Mouse (Mus musculus): ENCODE results near the gene Gm40460. TPM values are rescaled to one million over a fixed set of nuclear protein-coding genes. Genes with fewer than 3 reads are reported as not detected.
A peak's percentile ranks its signal among the peaks of the same experiment; 100 is the strongest.
"Not testable (repeated sequence)": the region's sequence is repeated elsewhere in the genome, so short reads cannot be mapped to it uniquely, and the experiment has no call there.

Gene Gm40460
- polyA plus RNA-seq (2015; fragmentation: Nextera tagmentation; extraction: Ambion mirVana): not detected in 2 replicates

DNA sequence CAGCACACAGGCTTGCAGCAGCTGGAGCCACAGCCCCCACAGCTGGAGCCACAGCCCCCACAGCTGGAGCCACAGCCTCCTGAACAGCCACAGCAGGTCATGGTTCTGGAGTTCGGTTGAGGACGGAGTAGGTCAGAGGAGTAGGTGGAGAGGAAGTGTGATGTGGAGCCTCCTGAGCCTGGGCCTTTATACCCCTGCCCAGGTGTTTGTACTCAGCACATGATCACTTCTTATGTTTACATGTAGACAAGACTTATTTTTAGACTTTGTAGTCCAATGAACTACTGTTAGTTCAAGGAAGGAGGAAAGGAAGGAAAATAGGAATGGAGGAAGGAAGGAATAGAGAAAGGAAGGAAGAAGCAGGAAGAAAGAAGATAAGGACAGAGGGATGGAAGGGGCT is at the start of gene Gm40460:
Gene Gm40460, minus strand, starts transcription at position 101 of the 400 bp plus-strand sequence.
- no peak within 1 kb of the TSS for H3K4me3 ChIP-seq
- WGBS: 29% methylated on average over 2 of the region's 2 CpGs
- H3K9me3 ChIP-seq: no peaks in the 10 kb centered on the region
- H3K4me1 ChIP-seq: no peaks in the 10 kb centered on the region
- H3K36me3 ChIP-seq: no peaks in the 10 kb centered on the region
- H3K4me2 ChIP-seq: no peak within 1 kb of the TSS
- H3K27ac ChIP-seq: no peak within 1 kb of the TSS
- H3K27me3 ChIP-seq: no peaks in the 10 kb centered on the region
- no peak for ATAC-seq (ENCODE audit: insufficient number of reproducible peaks, low FRiP score, low TSS enrichment, low read depth)
- no peak within 1 kb of the TSS for H3K9ac ChIP-seq

DNA sequence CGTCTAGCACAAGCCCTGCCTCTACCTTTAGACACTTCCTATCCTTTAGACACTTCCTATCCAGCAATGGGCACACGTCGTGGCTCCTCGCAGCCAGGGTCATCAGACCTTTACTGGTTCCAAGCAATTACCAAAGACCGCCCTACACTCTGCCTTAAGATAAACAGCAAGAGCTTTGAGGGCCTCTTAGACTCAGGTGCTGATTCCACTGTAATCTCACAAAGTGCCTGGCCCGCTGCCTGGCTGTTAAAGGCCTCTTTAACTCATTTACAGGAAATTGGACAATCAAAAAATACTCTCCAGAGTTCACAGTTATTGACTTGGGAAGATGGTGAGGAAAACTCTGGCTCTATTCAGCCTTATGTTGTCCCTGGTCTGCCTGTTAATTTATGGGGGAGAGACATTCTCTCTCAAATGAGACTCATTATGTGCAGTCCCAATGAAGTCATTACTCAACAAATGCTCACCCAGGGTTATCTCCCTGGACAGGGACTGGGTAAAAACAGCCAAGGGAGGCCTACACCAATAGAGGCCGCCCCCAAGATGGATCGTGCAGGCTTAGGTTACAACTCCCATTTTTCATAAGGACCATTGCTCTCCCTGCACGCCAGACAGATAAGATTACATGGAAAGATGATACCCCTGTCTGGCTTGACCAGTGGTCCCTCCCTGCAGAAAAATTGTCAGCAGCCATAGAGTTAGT is 45.2 kb upstream of the Gm40460 start:
- H3K9ac ChIP-seq; H3K27me3 ChIP-seq; H3K4me3 ChIP-seq; H3K4me2 ChIP-seq; H3K27ac ChIP-seq; H3K36me3 ChIP-seq; H3K9me3 ChIP-seq; ATAC-seq (ENCODE audit: insufficient number of reproducible peaks, low FRiP score, low TSS enrichment, low read depth): not testable (repeated sequence)
- peaks cover 14% of the 10 kb centered on the region for H3K4me1 ChIP-seq
- 43% methylated on average over 9 of the region's 9 CpGs for WGBS

DNA sequence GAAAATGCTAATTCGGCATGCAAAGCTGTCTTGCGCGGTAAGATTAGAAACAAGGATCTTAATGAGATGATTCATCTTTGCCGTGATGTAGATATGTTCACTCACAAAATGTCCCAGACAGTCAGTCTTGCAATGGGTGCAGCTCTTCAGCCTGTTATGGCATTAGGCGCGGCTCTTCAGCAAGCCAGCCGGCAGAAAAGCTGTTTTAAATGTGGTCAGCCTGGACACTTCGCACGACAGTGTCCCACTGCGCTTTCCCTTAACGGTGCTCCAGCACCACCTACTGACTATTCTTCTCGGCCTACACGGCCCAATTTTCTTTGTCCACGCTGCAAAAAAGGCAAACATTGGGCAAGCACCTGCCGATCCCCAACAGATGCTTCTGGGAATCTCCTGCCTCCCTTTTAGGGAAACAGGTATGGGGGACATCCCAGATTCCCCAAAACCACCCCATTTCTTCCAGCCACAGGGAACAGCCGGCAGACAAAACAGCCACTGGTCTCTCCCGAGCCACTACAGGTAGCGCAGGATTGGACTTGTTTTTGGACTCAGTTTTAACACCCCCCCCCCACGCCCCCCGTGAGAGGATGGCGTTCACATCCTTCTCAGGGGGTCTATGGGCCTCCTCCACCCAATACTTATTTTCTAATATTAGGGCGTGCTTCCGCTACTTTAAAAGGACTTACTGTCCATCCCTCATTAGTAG is 44.4 kb upstream of the Gm40460 start:
- H3K4me2 ChIP-seq: peak overlapping the region; percentile 72
- H3K36me3 ChIP-seq: no peaks in the 10 kb centered on the region
- no peaks in the 10 kb centered on the region for H3K9me3 ChIP-seq
- 13% methylated on average over 23 of the region's 23 CpGs for WGBS
- 0 out of 2 replicates have a peak overlapping the region, but pooled peaks have one; percentile 58 for H3K9ac ChIP-seq
- H3K27me3 ChIP-seq: no peaks in the 10 kb centered on the region; the same call in 1 of the 2 replicates
- peak overlapping the region; percentile 54 for H3K4me3 ChIP-seq
- H3K27ac ChIP-seq: peak overlapping the region; percentile 94
- H3K4me1 ChIP-seq: peaks cover 14% of the 10 kb centered on the region
- ATAC-seq (ENCODE audit: insufficient number of reproducible peaks, low FRiP score, low TSS enrichment, low read depth): no peak

DNA sequence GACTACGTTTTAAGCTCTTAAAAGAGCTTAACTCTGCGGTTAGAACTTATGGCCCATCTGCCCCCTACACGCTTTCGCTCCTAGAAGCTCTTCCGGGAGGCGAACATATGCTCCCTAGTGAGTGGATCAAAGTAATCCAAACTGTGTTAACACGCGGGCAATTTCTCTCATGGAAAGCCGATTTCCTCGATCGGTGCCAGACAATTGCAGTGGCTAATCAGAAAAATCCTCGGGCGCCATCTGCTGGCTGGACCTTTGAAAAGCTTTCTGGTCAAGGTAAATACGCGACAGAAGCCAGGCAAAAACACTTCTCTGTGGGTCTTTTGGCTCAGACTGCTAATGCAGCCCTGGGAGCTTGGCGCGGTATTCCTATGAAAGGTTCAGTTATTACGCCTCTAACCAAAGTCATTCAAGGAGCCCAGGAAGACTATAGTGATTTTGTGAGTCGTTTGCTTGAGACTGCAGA is 43.8 kb upstream of the Gm40460 start:
- H3K36me3 ChIP-seq: no peaks in the 10 kb centered on the region
- 0% methylated on average over 19 of the region's 19 CpGs for WGBS
- ATAC-seq (ENCODE audit: insufficient number of reproducible peaks, low FRiP score, low TSS enrichment, low read depth): peak; percentile 81; the same call in 1 of the 2 replicates
- H3K4me1 ChIP-seq: peaks cover 14% of the 10 kb centered on the region
- H3K4me3 ChIP-seq: peak overlapping the region; percentile 54
- H3K9ac ChIP-seq: peak overlapping the region; percentile 58
- no peaks in the 10 kb centered on the region; the same call in 1 of the 2 replicates for H3K27me3 ChIP-seq
- no peaks in the 10 kb centered on the region for H3K9me3 ChIP-seq
- peak overlapping the region; percentile 94 for H3K27ac ChIP-seq
- peak overlapping the region; percentile 72 for H3K4me2 ChIP-seq

DNA sequence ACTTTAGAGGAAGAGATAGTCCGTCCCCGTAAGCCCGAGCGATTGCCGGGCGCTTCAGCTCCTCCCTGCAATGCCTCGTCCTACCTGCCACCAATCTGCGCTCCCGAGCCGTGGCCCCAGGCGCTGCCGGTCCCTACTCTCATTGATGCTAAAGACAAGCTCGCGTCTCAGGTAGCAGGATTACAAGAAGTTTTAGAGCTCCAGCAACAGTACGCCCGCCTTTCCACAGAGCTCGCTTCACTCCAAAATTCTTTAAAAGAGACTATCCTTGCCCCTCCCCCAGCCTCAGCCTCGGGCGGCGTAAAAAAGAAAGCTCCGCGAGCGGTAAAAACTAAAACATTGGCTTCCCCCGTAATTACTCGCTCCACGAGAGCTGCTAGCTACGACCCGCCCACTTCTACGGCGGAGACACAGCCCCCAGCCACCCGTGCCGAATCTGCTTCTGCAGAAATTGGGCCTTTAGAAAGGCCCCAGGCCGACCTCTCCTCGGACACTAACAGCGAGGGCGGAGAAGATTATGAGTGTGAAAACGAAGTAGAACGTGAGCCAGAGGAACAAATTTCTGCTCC is 43.2 kb upstream of the Gm40460 start:
- H3K27ac ChIP-seq: peak overlapping the region; percentile 94
- WGBS: under 1% methylated on average over 38 of the region's 38 CpGs
- H3K4me1 ChIP-seq: peaks cover 14% of the 10 kb centered on the region
- H3K36me3 ChIP-seq: no peaks in the 10 kb centered on the region
- H3K9ac ChIP-seq: peak overlapping the region; percentile 58
- no peaks in the 10 kb centered on the region; the same call in 1 of the 2 replicates for H3K27me3 ChIP-seq
- ATAC-seq (ENCODE audit: insufficient number of reproducible peaks, low FRiP score, low TSS enrichment, low read depth): 0 out of 2 replicates have a peak, but pooled peaks have one; percentile 67
- peak overlapping the region; percentile 72 for H3K4me2 ChIP-seq
- no peaks in the 10 kb centered on the region for H3K9me3 ChIP-seq
- H3K4me3 ChIP-seq: peak overlapping the region; percentile 54

DNA sequence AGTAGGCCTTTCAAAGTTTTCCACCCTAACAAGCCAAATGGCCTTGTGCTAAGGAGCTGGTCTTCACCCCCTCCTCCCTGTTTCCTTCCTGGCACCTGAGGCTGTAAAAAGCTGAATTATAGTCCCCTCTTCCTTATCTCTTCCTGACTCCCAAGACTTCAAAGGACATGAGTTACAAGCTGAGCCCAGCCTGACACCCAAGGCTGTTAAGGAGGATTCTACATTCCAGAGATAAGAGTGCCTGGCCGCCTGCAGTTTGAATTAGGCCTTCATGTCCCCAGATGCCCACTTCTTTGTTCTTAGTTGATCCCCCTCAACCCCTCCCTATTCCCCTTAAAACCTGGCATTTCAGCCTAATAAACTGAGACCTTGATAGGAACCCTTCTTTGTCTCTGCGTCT is 42.0 kb upstream of the Gm40460 start:
- peaks cover 14% of the 10 kb centered on the region for H3K4me1 ChIP-seq
- WGBS: 30% methylated on average over 2 of the region's 2 CpGs
- H3K27me3 ChIP-seq; H3K4me3 ChIP-seq; H3K9ac ChIP-seq; H3K4me2 ChIP-seq; ATAC-seq (ENCODE audit: insufficient number of reproducible peaks, low FRiP score, low TSS enrichment, low read depth); H3K9me3 ChIP-seq; H3K36me3 ChIP-seq; H3K27ac ChIP-seq: not testable (repeated sequence)

DNA sequence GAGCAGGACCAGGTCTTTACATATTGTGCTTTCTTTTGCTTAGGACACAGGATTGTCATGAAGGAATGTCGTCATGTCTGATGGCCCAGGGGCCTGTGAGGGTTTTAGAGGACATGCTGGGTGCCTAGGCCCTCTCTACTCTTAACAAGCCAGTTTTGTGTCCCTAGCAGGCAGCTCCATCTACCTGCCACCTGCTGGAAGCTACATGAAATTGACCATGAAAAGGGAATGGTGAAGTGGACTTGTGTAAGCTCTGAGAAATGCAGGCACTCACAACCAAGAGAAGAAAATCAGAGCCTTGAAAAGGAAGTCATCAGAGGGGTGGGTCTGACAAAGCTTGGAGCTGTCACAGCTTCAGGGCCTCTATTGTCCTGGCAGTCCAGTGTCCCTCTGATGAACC is 38.4 kb upstream of the Gm40460 start:
- not testable (repeated sequence) for H3K27me3 ChIP-seq; H3K9me3 ChIP-seq; H3K4me2 ChIP-seq; H3K36me3 ChIP-seq; H3K27ac ChIP-seq; ATAC-seq (ENCODE audit: insufficient number of reproducible peaks, low FRiP score, low TSS enrichment, low read depth); H3K4me1 ChIP-seq; H3K4me3 ChIP-seq; H3K9ac ChIP-seq
- WGBS: 58% methylated on average over 1 of the region's 1 CpGs

DNA sequence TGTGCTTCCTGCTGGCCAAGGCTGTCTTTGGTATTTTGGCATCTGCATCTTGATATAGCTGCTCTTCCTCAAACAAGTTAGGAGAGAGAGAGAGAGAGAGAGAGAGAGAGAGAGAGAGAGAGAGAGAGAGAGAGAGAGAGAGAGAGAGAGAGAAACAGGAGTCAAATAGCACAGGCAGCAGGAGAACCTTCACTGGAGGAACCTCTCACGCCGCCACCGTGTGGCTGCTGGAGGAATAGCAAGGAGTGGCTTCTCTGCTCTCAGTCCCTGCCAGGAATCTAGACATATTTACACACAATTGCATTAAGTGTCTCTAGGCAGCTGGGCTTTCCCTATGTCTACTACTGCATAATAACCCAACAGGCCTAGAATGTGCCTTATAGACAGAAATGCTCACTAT is 37.3 kb upstream of the Gm40460 start:
- H3K4me3 ChIP-seq; ATAC-seq (ENCODE audit: insufficient number of reproducible peaks, low FRiP score, low TSS enrichment, low read depth); H3K9me3 ChIP-seq; H3K4me1 ChIP-seq; H3K9ac ChIP-seq; H3K4me2 ChIP-seq; H3K27ac ChIP-seq; H3K36me3 ChIP-seq; H3K27me3 ChIP-seq: not testable (repeated sequence)
- WGBS: 0% methylated on average over 3 of the region's 3 CpGs

DNA sequence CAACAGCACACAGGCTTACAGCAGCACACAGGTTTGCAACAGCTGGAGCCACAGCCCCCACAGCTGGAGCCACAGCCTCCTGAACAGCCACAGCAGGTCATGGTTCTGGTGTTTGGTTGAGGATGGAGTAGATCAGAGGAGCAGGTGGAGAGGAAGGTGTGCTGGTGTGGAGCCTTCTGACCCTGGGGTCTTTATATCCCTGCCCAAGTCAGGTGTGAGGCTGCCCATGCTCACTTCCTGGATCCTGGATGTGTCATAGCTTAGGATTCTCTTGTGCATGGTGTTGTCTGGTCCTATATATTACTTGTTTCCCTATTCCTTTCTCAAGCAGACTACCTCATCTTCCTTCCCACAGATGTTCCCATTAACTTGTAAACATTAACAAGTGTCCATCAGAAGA is 33.4 kb upstream of the Gm40460 start, which contains the start of gene Gm4559:
Gene Gm4559, minus strand, starts transcription at position 101 of the 400 bp plus-strand sequence.
- H3K9ac ChIP-seq; H3K27ac ChIP-seq; H3K4me1 ChIP-seq; H3K4me2 ChIP-seq; H3K9me3 ChIP-seq; H3K27me3 ChIP-seq; ATAC-seq (ENCODE audit: insufficient number of reproducible peaks, low FRiP score, low TSS enrichment, low read depth); H3K4me3 ChIP-seq; H3K36me3 ChIP-seq: not testable (repeated sequence)

DNA sequence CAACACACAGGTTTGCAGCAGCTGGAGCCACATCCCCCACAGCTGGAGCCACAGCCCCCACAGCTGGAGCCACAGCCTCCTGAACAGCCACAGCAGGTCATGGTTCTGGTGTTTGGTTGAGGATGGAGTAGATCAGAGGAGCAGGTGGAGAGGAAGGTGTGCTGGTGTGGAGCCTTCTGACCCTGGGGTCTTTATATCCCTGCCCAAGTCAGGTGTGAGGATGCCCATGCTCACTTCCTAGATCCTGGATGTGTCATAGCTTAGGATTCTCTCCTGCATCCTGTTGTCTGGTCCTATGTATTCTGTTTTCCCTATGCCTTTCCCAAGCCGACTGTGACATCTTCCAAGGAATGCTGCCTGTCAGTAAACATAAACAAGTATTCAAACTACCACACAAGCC is 17.4 kb upstream of the Gm40460 start, which contains the start of gene Gm2431:
Gene Gm2431, minus strand, starts transcription at position 101 of the 400 bp plus-strand sequence.
- not testable (repeated sequence) for H3K4me3 ChIP-seq; ATAC-seq (ENCODE audit: insufficient number of reproducible peaks, low FRiP score, low TSS enrichment, low read depth); H3K9me3 ChIP-seq; H3K27me3 ChIP-seq; H3K4me2 ChIP-seq; H3K36me3 ChIP-seq; H3K27ac ChIP-seq; H3K4me1 ChIP-seq; H3K9ac ChIP-seq
- whole genome bisulfite sequencing: 42% methylated on average over 1 of the region's 1 CpGs

DNA sequence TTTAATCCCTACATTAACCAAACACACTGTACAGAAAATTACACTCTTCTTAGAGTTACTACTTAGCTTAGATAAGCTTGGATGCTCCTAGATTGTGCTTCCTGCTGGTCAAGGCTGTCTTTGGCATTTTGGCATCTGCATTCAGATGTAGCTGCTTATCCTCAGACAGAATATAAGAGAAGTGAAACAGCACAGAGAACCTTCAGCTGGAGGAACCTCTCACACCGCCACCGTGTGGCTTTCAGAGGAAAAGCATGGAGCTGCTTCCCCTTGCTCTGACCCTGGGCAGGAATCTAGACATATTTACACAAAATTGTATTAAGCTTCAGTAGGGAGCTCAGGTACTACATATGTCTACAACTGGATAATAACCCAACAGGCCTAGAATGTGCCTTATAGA is 14.6 kb upstream of the Gm40460 start:
- no peak for ATAC-seq (ENCODE audit: insufficient number of reproducible peaks, low FRiP score, low TSS enrichment, low read depth)
- Histone ChIP-seq H3K4me1 (no peaks in the 10 kb centered on the region), H3K4me2 (no peak overlapping the region), H3K9ac (no peak overlapping the region), H3K27ac (no peak overlapping the region), H3K4me3 (no peak overlapping the region), H3K9me3 (no peaks in the 10 kb centered on the region), H3K27me3 (no peaks in the 10 kb centered on the region; the same call in 1 of the 2 replicates), H3K36me3 (no peaks in the 10 kb centered on the region)
- 1% methylated on average over 2 of the region's 2 CpGs for WGBS

DNA sequence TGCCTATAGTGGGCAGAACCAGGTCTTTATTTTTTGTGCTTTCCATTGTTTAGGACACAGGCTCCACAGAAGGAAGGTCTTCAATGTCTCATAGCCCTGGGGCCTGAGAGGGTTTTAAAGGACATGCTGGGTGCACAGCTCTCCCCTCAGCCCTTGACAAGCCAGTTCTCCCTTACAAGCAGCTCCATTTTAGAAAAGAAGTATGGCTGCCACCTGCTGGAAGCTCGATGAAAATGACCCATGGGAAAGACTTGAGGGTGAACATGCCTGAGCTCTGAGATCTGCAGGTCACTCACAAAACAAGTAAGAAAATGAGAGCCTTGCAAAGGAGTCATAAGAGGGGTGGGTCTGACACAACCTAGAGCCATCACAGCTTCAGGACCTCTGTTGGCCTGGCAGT is 8.9 kb upstream of the Gm40460 start:
- no peak for ATAC-seq (ENCODE audit: insufficient number of reproducible peaks, low FRiP score, low TSS enrichment, low read depth)
- Histone ChIP-seq H3K4me1 (no peaks in the 10 kb centered on the region), H3K27ac (no peak overlapping the region), H3K4me2 (no peak overlapping the region), H3K4me3 (no peak overlapping the region), H3K36me3 (no peaks in the 10 kb centered on the region), H3K27me3 (peaks cover 3% of the 10 kb centered on the region; the same call in 1 of the 2 replicates), H3K9ac (no peak overlapping the region), H3K9me3 (no peaks in the 10 kb centered on the region)
- WGBS: 0% methylated on average over 1 of the region's 1 CpGs
